Mouse (Mus musculus) layer of hippocampus, adult 2 months (tissue): ENCODE measurements around the gene Clybl. TPM values are rescaled to one million over a fixed set of nuclear protein-coding genes. Genes with fewer than 3 reads are reported as not detected.

Experiments used
- DNase-seq, 2 experiments: peaks; one replicate each; pipeline ENCODE4 v3.0.0; 2022; ENCODE audit warnings: low spot score in 2 of 2
- H3K27ac ChIP-seq: fragments of 200-600 bp; 2 replicates; pipeline ENCODE4 v1.8.1; 2022
- H3K4me3 ChIP-seq: fragments of 200-600 bp; 2 replicates; pipeline ENCODE4 v1.8.1; 2022; ENCODE audit warnings: mild to moderate bottlenecking
- CTCF ChIP-seq: fragments of 200-600 bp; conservative IDR thresholded peaks from 2 replicates; pipeline ENCODE4 v1.8.1; 2022; ENCODE audit warnings: antibody characterized with exemption, mild to moderate bottlenecking, moderate library complexity
- total RNA-seq, 2 experiments: library from RNA; stranded (reverse); gene quantifications; 2 replicates each; pipeline ENCODE4 v1.2.3; 2021

Clybl gene
- total RNA-seq, 2 experiments from 2014 or later = 26.2 to 28.9 TPM

DNA sequence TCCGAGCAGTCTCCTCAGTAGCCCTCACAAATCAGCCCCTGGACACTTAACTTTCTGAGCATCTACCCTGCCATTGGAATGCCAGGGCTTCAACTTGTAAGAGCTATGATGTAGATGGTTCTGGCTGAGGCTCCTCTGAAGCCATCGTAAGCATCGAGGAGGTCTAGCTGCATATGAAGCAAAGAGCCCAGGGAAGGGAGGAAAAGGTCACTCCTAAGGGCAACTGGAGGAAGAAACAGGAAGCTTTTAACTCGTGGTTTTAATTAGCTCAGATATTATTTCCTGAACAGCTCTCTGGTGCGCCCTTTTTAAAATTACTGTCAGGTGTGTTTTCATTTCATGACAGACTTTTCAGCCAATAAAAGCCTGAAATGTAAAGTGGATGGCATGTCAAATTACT is 190.5 kb downstream of the Clybl start:
- Histone ChIP-seq H3K4me3 (no peak overlapping the region), H3K27ac (no peak overlapping the region)
- no peak for DNase-seq
- TF ChIP-seq CTCF = no peak

GRCm38 (mm10) chr14:122373458-122373857 is 192.0 kb downstream of the Clybl start:
- H3K4me3 ChIP-seq = no peak overlapping the region; the same call in 1 of the 2 replicates
- TF ChIP-seq CTCF = no peak
- no peak overlapping the region for H3K27ac ChIP-seq
- no peak for DNase-seq

DNA sequence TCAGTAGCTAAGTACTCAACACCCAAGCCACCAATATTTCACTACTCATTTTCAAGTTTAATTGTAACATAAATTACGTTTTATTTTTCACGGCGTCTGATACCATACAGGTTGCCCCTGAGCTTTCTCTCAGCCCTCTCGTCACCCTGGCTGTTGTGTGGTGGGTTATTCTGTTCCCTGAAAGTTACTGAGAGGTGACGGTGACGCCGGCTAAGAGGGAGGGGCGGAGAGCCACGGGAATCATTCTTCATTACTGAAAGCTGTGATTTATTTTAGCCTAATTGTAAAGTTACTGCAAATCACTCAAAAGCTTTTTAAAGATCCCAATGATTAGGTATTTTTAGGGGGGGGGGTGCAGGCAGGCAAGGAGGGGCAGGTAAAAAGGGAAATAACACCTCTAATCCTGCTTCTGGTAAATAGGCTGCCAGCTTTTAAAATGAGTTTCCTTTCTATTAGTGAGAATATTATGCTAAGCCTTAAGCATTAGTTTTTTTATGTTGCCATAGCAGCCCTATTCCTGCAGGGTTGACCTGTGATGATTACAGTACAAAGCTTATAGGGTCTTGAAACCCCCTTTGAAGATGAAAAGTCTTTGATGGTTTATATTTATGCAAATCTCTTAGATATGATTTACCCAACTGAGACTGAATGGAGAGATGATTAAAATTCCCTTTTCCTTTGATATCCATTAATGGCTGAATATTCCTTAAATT is 192.9 kb downstream of the Clybl start:
- Histone ChIP-seq H3K4me3 (no peak overlapping the region), H3K27ac (no peak overlapping the region)
- no peak for DNase-seq
- TF ChIP-seq CTCF = no peak

- H3K27ac ChIP-seq = no peak overlapping the region
- TF ChIP-seq CTCF = no peak
- H3K4me3 ChIP-seq = no peak overlapping the region
- no peak for DNase-seq
Measured at GRCm38 (mm10) chr14:122375070-122375811, 193.7 kb downstream of the Clybl start.

- DNase-seq = no peak
- no peak for TF ChIP-seq CTCF
- Histone ChIP-seq H3K27ac (no peak overlapping the region), H3K4me3 (no peak overlapping the region)
Measured at GRCm38 (mm10) chr14:122376482-122377143, 195.1 kb downstream of the Clybl start.

GRCm38 (mm10) chr14:122377681-122378080 is 196.2 kb downstream of the Clybl start:
- TF ChIP-seq CTCF = no peak
- no peak overlapping the region for H3K4me3 ChIP-seq
- H3K27ac ChIP-seq = no peak overlapping the region
- DNase-seq = no peak

- Histone ChIP-seq H3K27ac (no peak overlapping the region), H3K4me3 (no peak overlapping the region)
- no peak for TF ChIP-seq CTCF
- DNase-seq = no peak
Measured at GRCm38 (mm10) chr14:122379076-122379475, 197.6 kb downstream of the Clybl start.

DNA sequence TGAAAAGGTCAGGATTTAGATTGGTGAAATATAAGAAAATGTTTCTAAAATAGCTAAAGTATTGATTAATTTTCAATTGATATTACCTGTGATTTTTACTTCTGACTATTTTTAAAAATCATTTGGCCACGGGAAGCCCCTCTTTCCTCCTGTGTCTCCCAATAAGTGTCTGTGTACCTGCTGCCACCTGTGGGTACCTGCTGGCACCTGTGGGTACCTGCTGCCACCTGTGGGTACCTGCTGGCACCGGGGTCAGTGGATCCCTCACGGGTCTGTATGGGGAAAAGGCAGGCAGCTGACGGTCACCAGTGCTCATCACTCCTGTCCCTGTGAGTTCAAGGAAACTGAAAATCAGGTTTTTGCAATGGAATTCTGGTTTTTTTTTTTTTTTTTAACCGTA is 198.5 kb downstream of the Clybl start:
- no peak for DNase-seq
- no peak overlapping the region for H3K4me3 ChIP-seq
- no peak for TF ChIP-seq CTCF
- no peak overlapping the region for H3K27ac ChIP-seq

DNA sequence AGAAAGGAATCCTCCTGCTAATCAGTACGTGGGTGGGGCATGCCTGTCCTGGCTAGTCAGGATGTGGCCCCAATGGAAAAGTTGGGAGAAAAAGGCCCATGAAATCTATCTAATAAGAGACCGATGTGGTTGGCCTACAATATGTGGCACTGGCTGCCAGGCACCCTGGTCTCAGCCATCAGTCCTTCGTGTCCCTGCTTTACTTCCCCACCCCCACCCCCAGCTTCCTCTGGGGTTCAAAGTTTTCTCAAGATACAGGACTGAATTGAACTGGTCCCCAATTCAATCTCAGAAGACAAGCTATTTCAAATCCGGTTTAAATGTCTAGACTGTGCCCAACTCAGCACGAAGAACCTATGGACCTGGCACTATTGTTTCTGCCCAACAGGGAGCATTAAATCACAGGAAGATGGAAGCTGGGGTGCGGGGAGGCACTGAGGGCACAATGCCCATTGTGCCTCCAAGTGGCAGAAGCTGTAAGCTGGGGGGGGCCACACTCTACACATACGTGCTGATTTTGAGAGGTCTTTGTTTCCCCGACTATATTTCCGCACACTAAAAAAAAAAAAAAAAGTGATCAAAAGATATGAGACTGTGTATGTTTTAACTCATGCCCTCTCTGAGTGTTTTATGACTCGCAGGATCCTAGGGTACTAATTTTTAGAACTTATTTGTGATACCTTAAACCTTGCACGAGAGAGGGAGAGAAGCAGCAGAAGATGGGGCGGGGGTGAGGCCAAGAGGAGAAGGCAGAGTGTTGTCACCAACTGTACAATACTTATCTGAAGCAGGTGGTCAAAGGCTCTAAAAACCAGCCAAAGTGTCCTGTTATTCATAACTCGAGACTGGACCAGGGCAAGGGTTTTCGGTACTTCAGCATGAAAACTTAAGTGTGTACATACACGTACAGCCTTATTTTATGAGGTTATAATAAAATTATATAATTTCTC is 199.7 kb downstream of the Clybl start:
- TF ChIP-seq CTCF = no peak
- Histone ChIP-seq H3K27ac (no peak overlapping the region), H3K4me3 (no peak overlapping the region)
- DNase-seq = no peak

DNA sequence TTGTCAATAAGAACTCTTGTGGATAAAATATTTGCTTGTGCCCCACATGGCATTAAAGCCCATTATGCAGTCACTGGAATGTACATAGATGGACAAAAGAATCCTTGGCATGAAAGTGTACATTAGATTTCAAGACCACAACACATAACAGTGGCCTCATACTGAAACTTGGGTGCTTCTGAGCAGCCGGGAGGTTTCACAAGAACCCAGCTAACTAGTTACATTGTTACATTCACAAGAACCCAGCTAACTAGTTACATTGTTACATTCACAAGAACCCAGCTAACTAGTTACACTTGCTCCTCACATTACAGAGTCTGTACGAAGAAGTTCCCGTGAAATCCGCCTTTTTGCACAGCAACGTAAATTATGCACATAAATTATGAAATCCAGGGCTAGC is 200.8 kb downstream of the Clybl start:
- DNase-seq = no peak
- no peak for TF ChIP-seq CTCF
- no peak overlapping the region for H3K27ac ChIP-seq
- H3K4me3 ChIP-seq = no peak overlapping the region

DNA sequence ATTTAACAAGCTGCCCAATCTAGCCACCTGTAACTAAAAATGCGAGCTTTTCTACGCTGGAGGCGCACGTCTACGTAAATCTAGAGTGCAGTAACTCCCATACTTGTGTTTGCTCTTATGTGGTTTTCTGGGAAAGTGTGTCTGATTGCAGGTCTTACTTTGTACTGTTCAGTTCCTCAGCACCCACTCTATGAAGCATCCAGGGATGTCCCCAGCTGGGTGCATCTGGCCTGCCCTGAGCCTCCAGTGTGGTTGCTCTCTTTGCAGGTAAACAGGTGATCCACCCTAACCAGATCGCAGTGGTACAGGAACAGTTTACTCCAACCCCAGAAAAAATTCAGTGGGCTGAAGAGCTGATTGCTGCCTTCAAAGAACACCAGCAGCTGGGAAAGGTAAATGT is 202.4 kb downstream of the Clybl start:
- no peak overlapping the region for H3K27ac ChIP-seq

DNA sequence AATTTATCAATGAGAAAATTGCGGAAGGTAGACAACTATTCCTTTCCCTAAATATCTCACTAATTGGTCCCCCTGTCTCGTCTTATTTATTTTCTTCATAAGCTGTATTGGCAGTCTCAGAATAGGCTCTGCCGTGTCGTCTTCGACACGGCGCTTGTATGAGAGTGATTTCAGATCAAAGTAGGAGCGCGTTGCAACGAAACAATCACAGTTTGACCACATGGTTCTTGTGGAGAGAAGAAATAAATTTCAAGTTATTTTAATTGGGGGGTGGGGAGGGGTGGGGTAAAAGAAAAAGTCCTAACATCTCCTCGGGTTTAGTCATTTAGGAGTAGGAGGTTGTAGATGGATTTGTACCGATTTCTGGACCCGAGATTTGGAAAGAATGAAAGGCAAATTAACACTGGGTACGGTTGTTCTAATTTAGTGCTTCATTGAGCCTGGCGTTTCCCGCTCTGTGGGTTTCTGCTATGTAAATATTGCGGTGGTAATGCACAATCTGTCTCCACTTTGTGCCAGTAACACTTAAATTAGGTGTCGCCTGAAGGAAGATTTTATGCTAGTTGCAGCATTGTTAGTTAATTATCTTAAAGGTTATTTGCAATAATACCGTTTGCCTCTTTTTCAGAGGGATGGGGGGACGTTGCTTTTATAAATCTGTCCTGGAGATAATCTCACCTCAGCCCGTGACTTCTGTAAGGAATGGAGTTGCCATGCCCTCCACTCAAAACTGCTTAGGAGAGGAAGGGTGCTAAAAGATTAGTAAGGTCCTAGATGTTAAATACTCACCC is 203.1 kb downstream of the Clybl start:
- no peak for TF ChIP-seq CTCF
- Histone ChIP-seq H3K27ac (no peak overlapping the region), H3K4me3 (no peak overlapping the region)
- no peak for DNase-seq

More for the DNA sequence above, 202.4 kb downstream of the Clybl start:
- no peak overlapping the region for H3K4me3 ChIP-seq
- no peak for DNase-seq
- TF ChIP-seq CTCF = no peak
